Mouse (Mus musculus): ENCODE data around the gene Hist1h2bk.

DNA sequence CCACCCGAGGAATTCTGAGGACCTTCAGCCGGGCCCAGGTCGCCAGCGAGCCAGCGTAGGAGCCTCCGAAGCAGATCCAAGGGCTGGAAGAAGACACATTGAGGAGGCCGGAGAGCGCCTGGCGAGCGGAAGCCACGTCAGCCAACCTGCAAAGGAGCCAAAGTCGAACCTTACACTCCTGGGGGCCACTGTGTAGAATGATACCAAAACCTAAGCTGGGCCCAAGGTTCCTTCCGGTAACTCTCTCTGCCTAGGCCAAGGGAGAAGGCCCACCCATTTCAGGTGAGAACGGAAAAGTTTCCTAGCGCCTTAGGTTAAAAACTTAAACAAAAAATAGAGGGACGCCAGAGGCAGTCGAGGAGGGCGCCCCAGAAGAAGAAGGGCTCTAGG is 28.6 kb upstream of the Hist1h2bk start:
- TF ChIP-seq CTCF (IDR thresholded peaks at IDR 0.05) (no peak), POLR2A (IDR thresholded peaks at IDR 0.05; ENCODE audit: insufficient read depth, low read depth, low read length) (no peak)

All from heart, adult 2 months (tissue).